22 mouse cellular contexts compared by ENCODE assay signal in genomic region chr5:142696865-142697264, GRCm38 (mm10). TPM values are rescaled to one million over a fixed set of nuclear protein-coding genes. Genes with fewer than 3 reads are reported as not detected.
DNase-seq lines count a peak whose midpoint lies in the region; ATAC-seq lines count a peak whose summit lies in the region.
"Had no signal": no experiment of that assay in that cellular context is flagged by ENCODE, and none has a peak within 500 bp of the region (broad histone marks: within the 10 kb centered on the region; RNA-seq: fewer than 3 reads in every experiment).

No protein-coding gene starts in this region.

- H3K9ac ChIP-seq in embryonic facial prominence, embryonic 14.5 days (ENCODE audit: low read depth, low read length), result no peak overlapping the region
- H3K9ac ChIP-seq: forebrain, embryonic 15.5 days; heart, embryonic 13.5 days; limb, embryonic 13.5 days; liver, postnatal 0 days; midbrain, embryonic 13.5 days had no signal

- 59% methylated on average over 6 of the region's 6 CpGs for WGBS in embryonic facial prominence, embryonic 14.5 days

- H3K9me3 ChIP-seq in embryonic facial prominence, embryonic 14.5 days (ENCODE audit: control insufficient read depth, low read length), result no peaks in the 10 kb centered on the region
- H3K9me3 ChIP-seq: forebrain, embryonic 15.5 days; heart, embryonic 13.5 days; limb, embryonic 13.5 days; midbrain, embryonic 13.5 days had no signal

- peaks cover 6% of the 10 kb centered on the region; the same call in 1 of the 2 replicates for H3K4me1 ChIP-seq in embryonic facial prominence, embryonic 14.5 days (ENCODE audit: control insufficient read depth, insufficient read depth, low read length)

- H3K4me3 ChIP-seq in embryonic facial prominence, embryonic 14.5 days (ENCODE audit: low read depth, low read length), result no peak overlapping the region
- H3K4me3 ChIP-seq: forebrain, embryonic 15.5 days; heart, embryonic 13.5 days; limb, embryonic 13.5 days; midbrain, embryonic 13.5 days had no signal

- H3K36me3 ChIP-seq in embryonic facial prominence, embryonic 14.5 days (ENCODE audit: control insufficient read depth, insufficient read depth, low read length), result no peaks in the 10 kb centered on the region
- H3K36me3 ChIP-seq: forebrain, embryonic 15.5 days; heart, embryonic 13.5 days; limb, embryonic 13.5 days; midbrain, embryonic 13.5 days had no signal

- peaks cover 12% of the 10 kb centered on the region; the same call in 1 of the 2 replicates for H3K27me3 ChIP-seq in embryonic facial prominence, embryonic 14.5 days (replicated peaks; ENCODE audit: control insufficient read depth, insufficient read depth, low read length)
- H3K27me3 ChIP-seq: forebrain, embryonic 15.5 days had no signal

- ATAC-seq in embryonic facial prominence, embryonic 14.5 days (ENCODE audit: low read depth), result no peak
- ATAC-seq: forebrain, embryonic 15.5 days; hindbrain, postnatal 0 days; liver, postnatal 0 days; midbrain, embryonic 13.5 days; Patski had no signal

- H3K4me2 ChIP-seq in embryonic facial prominence, embryonic 14.5 days (ENCODE audit: low read depth, low read length), result no peak overlapping the region
- H3K4me2 ChIP-seq: forebrain, embryonic 15.5 days; heart, embryonic 13.5 days; limb, embryonic 13.5 days; midbrain, embryonic 13.5 days had no signal

- DNase-seq in layer of hippocampus, adult 11-12 months (ENCODE audit: low spot score), result peak; percentile 71
- DNase-seq in layer of hippocampus, postnatal 36 days, result no peak
- peak; percentile 55 for DNase-seq in embryonic facial prominence, embryonic 14.5 days (ENCODE audit: low spot score)
- peak; percentile 56 to 86 for DNase-seq in frontal cortex, postnatal 36 days (ENCODE audit: low spot score in 2 of 2)
- DNase-seq in right cerebral cortex, postnatal 10 days (ENCODE audit: low spot score in 2 of 2), result peak; percentile 84 to 94
- DNase-seq in kidney, postnatal 14 days, result no peak
- no peak for DNase-seq in heart, adult 11 months
- no peak for DNase-seq in adrenal gland, postnatal 10 days
- DNase-seq: B cell, adult 2 months; heart, postnatal 4 days; kidney, adult 18-20 months; kidney, postnatal 4 days; liver, postnatal 0 days; lung, postnatal 4 days; thymus, postnatal 25 days had no signal

- no peak overlapping the region for H3K27ac ChIP-seq in embryonic facial prominence, embryonic 14.5 days (replicated peaks; ENCODE audit: low read depth, low read length)
- H3K27ac ChIP-seq: forebrain, embryonic 15.5 days; heart, embryonic 13.5 days; hindbrain, postnatal 0 days; limb, embryonic 13.5 days; midbrain, embryonic 13.5 days had no signal

RNA-seq across cellular contexts. Expression of gene Slc29a4, which starts 4.6 kb away (rescaled TPM):
- 10 to 100 TPM; 49.2 to 50.3 TPM for total RNA-seq in layer of hippocampus, postnatal 36 days (2021)
- 6.0 and 9.1 TPM in 2 replicates for polyA plus RNA-seq in embryonic facial prominence, embryonic 14.5 days (2014; fragmentation: Nextera tagmentation; extraction: Ambion mirVana)
- 10 to 100 TPM; 17.2 to 24.0 TPM for total RNA-seq in adrenal gland, postnatal 10 days (2021)
- total RNA-seq: common myeloid progenitor, adult 5-6 weeks had no signal

Comparison
In these comparisons a context has a peak if more than half of its experiments do, and no peak if none do; other contexts are left out.
1. DNase-seq: peak in layer of hippocampus, adult 11-12 months (single experiment), embryonic facial prominence, embryonic 14.5 days (single experiment), frontal cortex, postnatal 36 days (2 of 2) and right cerebral cortex, postnatal 10 days (2 of 2); none in layer of hippocampus, postnatal 36 days (0 of 2), kidney, postnatal 14 days (single experiment), heart, adult 11 months (single experiment) and adrenal gland, postnatal 10 days (single experiment).